Comparison of ENCODE assay signal across 12 mouse cellular contexts in genomic region chr3:109421019-109421418, GRCm38 (mm10).
DNase-seq lines count a peak whose midpoint lies in the region; ATAC-seq and TF ChIP-seq lines count a peak whose summit lies in the region.
"Had no signal": no experiment of that assay in that cellular context is flagged by ENCODE, and none has a peak within 500 bp of the region (broad histone marks: within the 10 kb centered on the region; RNA-seq: fewer than 3 reads in every experiment).

No protein-coding gene starts in this region.

- no peak overlapping the region for H3K4me2 ChIP-seq in forebrain, embryonic 13.5 days
- H3K4me2 ChIP-seq in forebrain, embryonic 11.5 days (ENCODE audit: low read depth, low read length, severe bottlenecking), result no peak overlapping the region
- H3K4me2 ChIP-seq in kidney, postnatal 0 days (ENCODE audit: low read length), result no peak overlapping the region

- no peak overlapping the region for H3K4me3 ChIP-seq in forebrain, embryonic 13.5 days
- no peak overlapping the region for H3K4me3 ChIP-seq in forebrain, embryonic 11.5 days (ENCODE audit: low read depth, low read length)
- no peak overlapping the region for H3K4me3 ChIP-seq in kidney, postnatal 0 days (replicated peaks; ENCODE audit: low read depth, low read length)

- no peak overlapping the region for H3K9ac ChIP-seq in forebrain, embryonic 13.5 days
- H3K9ac ChIP-seq in forebrain, embryonic 11.5 days (ENCODE audit: low read length), result no peak overlapping the region
- H3K9ac ChIP-seq in kidney, postnatal 0 days (ENCODE audit: low read depth, low read length), result no peak overlapping the region

- H3K27me3 ChIP-seq in forebrain, embryonic 13.5 days, result no peaks in the 10 kb centered on the region
- no peaks in the 10 kb centered on the region for H3K27me3 ChIP-seq in forebrain, embryonic 11.5 days (ENCODE audit: control insufficient read depth, insufficient read depth, low read length)
- no peaks in the 10 kb centered on the region for H3K27me3 ChIP-seq in kidney, postnatal 0 days (ENCODE audit: insufficient read depth, low read length)

- peak; percentile 70 for ATAC-seq in forebrain, embryonic 13.5 days
- ATAC-seq in forebrain, embryonic 11.5 days (replicated peaks; ENCODE audit: low FRiP score), result no peak
- ATAC-seq in kidney, postnatal 0 days (replicated peaks; ENCODE audit: low FRiP score, low read depth), result no peak
- ATAC-seq: intestine, postnatal 0 days had no signal

- peaks cover 9% of the 10 kb centered on the region; the same call in 1 of the 2 replicates for H3K4me1 ChIP-seq in forebrain, embryonic 13.5 days
- H3K4me1 ChIP-seq in forebrain, embryonic 11.5 days (replicated peaks; ENCODE audit: control insufficient read depth, insufficient read depth, low read length), result no peaks in the 10 kb centered on the region
- no peaks in the 10 kb centered on the region for H3K4me1 ChIP-seq in kidney, postnatal 0 days (replicated peaks; ENCODE audit: insufficient read depth, low read length)

- no peaks in the 10 kb centered on the region for H3K36me3 ChIP-seq in forebrain, embryonic 13.5 days (ENCODE audit: poor library complexity, severe bottlenecking)
- no peaks in the 10 kb centered on the region for H3K36me3 ChIP-seq in forebrain, embryonic 11.5 days (ENCODE audit: control insufficient read depth, insufficient read depth, low read length)
- no peaks in the 10 kb centered on the region for H3K36me3 ChIP-seq in kidney, postnatal 0 days (ENCODE audit: insufficient read depth, low read length)

- H3K27ac ChIP-seq in forebrain, embryonic 13.5 days, result no peak overlapping the region
- no peak overlapping the region for H3K27ac ChIP-seq in forebrain, embryonic 11.5 days (ENCODE audit: low read depth, low read length)
- no peak overlapping the region for H3K27ac ChIP-seq in kidney, postnatal 0 days

- WGBS in forebrain, embryonic 13.5 days, result 50% methylated on average over 3 of the region's 3 CpGs
- WGBS in forebrain, embryonic 11.5 days, result 59% methylated on average over 3 of the region's 3 CpGs
- 35% methylated on average over 3 of the region's 3 CpGs for WGBS in kidney, postnatal 0 days

- no peak for DNase-seq in forebrain, embryonic 11.5 days (ENCODE audit: low spot score)
- DNase-seq in kidney, postnatal 0 days (ENCODE audit: low spot score), result peak; percentile 72
- no peak for DNase-seq in kidney, postnatal 14 days
- peak; percentile 12 for DNase-seq in brain, embryonic 18.5 days (ENCODE audit: low read depth, low spot score)
- peak; percentile 48 for DNase-seq in naive thymus-derived CD4-positive, alpha-beta T cell, adult 2 months (ENCODE audit: low read depth)
- DNase-seq in adrenal gland, adult 8-10 months, result no peak
- DNase-seq in cerebellum, postnatal 36 days, result no peak
- DNase-seq: cerebellum, adult 11-12 months; gastrocnemius, postnatal 10 days; lung, postnatal 4 days had no signal

- H3K9me3 ChIP-seq in forebrain, embryonic 13.5 days (replicated peaks), result no peaks in the 10 kb centered on the region
- no peaks in the 10 kb centered on the region for H3K9me3 ChIP-seq in forebrain, embryonic 11.5 days (ENCODE audit: control insufficient read depth, low read length)
- H3K9me3 ChIP-seq in kidney, postnatal 0 days (replicated peaks; ENCODE audit: low read length), result no peaks in the 10 kb centered on the region

- no peak for TF ChIP-seq CTCF in kidney, postnatal 0 days (IDR thresholded peaks at IDR 0.05; ENCODE audit: low read depth)

Comparison
In these comparisons a context has a peak if more than half of its experiments do, and no peak if none do; other contexts are left out.
1. DNase-seq: peak in kidney, postnatal 0 days (single experiment), brain, embryonic 18.5 days (single experiment) and naive thymus-derived CD4-positive, alpha-beta T cell, adult 2 months (single experiment); none in forebrain, embryonic 11.5 days (single experiment), kidney, postnatal 14 days (single experiment), adrenal gland, adult 8-10 months (single experiment) and cerebellum, postnatal 36 days (0 of 2).